Mouse (Mus musculus): ENCODE data around the gene Slc30a3.
A peak's percentile ranks its signal among the peaks of the same experiment; 100 is the strongest.
"Not testable (repeated sequence)": the region's sequence is repeated elsewhere in the genome, so short reads cannot be mapped to it uniquely, and the experiment has no call there.

Slc30a3 gene

DNA sequence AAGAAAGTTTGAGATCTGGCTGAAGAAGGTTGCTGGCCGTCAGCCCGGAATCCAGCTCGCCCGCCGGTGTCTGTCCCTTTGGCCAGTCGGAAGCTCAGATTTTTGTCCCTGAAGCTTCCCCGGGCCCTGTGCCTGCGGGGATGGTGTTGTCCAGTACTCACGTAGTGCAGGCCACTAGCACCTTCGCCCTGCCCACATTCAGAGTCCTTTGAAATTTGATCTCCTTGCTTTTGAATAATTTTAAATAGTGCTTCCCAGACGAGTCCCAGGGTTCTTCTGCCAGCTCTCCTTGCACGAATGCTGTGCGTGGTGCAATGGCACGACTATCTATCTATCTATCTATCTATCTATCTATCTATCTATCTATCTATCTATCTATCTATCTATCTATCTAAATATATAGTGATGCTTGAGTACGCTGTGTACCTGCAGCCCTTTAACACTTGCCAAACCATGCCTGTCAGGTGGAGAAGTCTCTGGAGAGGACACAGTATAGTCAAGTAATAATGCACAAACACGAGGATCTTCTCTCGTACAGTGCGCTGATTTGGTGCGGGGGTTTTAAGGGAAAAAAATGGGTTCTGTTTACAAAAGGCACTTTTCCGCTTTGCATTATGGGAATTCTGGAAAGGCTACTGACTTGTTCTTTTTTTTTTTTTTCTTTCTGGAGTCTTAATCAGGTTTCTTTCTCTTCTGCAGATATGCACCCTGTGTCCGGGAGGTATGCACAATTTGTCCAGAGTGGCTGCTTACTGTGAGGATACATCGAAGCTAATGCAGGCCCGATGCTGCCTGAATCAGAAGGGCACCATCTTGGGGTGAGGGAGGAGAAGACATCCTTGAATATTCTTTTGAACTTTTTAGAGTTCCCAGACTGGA is 59.0 kb downstream of the Slc30a3 start, which contains the start of gene Slc5a6:
TSS of gene Slc5a6 (minus strand) at position 162 of the 879 bp plus-strand sequence.
- no peak for DNase-seq (ENCODE audit: low read depth, low spot score)

DNA sequence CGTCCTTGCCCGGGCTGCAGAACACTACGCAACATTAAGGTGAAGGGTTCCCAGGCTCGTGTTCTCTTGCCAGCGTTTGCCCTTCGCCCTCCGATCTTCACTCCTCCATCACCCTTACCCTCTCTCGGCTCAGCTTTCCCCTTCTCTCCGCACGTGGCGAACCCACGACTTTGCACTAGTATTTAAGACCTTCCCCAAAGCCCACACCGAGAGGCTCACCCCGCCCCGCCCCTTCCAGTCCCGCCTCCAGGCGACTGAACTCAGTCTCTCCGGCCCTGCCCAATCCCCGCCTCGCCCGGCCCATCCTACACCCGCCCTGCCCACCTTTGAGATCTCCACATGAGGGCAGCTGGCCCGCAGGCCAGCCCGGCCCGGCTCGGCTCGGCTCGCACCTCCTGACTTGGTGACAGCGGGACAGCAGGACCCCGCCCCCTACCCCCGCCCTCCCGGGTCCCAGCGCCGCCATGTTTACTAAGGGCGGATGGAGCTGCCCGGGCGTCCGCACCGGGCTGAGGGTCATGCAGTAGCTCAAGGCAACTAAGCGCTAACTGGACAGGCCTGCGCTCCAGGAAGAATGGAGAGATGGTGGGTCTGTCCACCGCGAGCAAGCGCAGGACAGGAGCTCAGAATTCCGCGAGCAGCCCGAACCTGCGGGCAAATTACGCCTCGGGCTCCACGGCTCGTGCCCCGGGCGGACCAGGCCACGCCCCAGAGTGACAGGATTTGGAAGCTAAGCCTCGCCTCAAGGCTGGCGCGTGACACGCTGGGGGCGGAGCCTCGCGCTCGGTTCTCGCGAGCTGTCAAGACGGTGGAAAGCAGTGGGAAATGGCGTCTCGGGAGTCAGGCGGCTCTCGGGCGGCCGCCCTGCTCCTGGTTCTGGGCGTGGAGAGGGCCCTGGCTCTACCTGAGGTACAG is 59.9 kb downstream of the Slc30a3 start, which contains the start of gene Atraid:
TSS of gene Atraid (plus strand) at position 465 of the 915 bp plus-strand sequence.
- peak; percentile 99 for DNase-seq (ENCODE audit: low read depth, low spot score)

- DNase-seq (ENCODE audit: low read depth, low spot score) = no peak
Measured at GRCm38 (mm10) chr5:31047074-31047473, 61.0 kb downstream of the Slc30a3 start.

GRCm38 (mm10) chr5:31046416-31046815 is 61.6 kb downstream of the Slc30a3 start:
- no peak for DNase-seq (ENCODE audit: low read depth, low spot score)

DNA sequence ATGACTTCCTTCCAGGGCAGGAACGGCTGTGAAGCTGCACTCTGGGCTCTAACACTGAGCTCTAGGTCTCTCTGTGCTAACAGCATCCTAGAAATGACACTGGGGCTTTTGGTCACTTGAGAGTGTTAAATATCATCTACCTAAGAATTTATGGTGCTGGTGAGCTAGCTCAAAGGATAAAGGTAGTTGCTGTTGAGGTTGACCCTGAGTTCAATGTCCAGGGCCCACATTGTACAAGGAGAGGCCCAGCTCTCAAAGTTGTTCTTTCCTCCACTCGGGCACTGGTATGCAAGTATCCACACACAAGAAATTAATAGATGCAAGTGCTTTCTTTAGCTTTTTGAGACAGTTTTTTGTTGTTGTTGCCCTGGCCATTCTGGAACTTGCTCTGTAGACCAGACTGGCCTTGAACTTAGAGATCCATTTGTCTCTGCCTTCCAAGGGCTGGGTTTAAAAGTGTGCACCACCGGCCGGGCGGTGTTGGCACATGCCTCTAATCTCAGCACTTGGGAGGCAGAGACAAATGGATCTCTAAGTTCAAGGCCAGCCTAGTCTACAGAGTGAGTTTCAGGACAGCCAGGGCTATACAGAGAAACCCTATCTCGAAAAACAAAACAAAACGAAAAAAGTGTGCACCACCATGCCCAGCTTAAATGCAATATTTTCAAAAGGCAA is 69.7 kb downstream of the Slc30a3 start:
- no peak for DNase-seq (ENCODE audit: low read depth, low spot score)

DNA sequence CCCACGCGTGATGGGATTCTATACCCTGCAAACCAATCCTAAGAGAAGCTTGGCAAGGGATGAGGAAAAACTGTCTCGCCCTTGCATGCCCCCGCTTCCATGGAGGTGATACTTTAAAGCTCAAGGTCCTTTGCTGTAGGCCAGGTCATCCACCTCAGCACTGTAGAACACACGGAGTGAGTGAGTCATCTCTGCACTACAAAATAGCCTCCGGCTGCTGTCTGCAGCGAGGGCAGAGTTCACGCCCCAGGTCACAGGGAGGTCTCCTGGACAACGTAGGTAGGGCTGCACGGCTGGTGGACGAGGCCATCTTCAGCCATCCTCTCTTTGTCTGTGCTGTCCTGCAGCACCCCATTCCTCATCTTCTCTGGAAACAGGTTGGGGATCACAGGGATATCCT is 71.5 kb downstream of the Slc30a3 start:
- not testable (repeated sequence) for DNase-seq (ENCODE audit: low read depth, low spot score)
